Mouse (Mus musculus): Measurements from ENCODE around the gene Hoxa1. TPM values are rescaled to one million over a fixed set of nuclear protein-coding genes. Genes with fewer than 3 reads are reported as not detected.

Hoxa1 gene
- total RNA-seq, 4 experiments from 2014 or later, result not detected

- no peak for DNase-seq (ENCODE audit: low spot score in 2 of 2)
Observed at GRCm38 (mm10) chr6:52159164-52159761, 1.1 kb upstream of the Hoxa1 start.

GRCm38 (mm10) chr6:52157466-52158275, 446 bp downstream of the Hoxa1 start:
- DNase-seq (ENCODE audit: low spot score in 2 of 2), result no peak

GRCm38 (mm10) chr6:52156551-52157200, 1.4 kb downstream of the Hoxa1 start:
- DNase-seq (ENCODE audit: low spot score in 2 of 2), result no peak

- DNase-seq (ENCODE audit: low spot score in 2 of 2), result no peak
Observed at GRCm38 (mm10) chr6:52155471-52155870, 2.6 kb downstream of the Hoxa1 start.

- no peak for DNase-seq (ENCODE audit: low spot score in 2 of 2)
Observed at GRCm38 (mm10) chr6:52154044-52154443, 4.1 kb downstream of the Hoxa1 start.

- DNase-seq (ENCODE audit: low spot score in 2 of 2), result no peak
Observed at GRCm38 (mm10) chr6:52153270-52153669, 4.8 kb downstream of the Hoxa1 start.

- no peak for DNase-seq (ENCODE audit: low spot score in 2 of 2)
Observed at GRCm38 (mm10) chr6:52152226-52153193, 5.6 kb downstream of the Hoxa1 start.

GRCm38 (mm10) chr6:52151571-52151970, 6.5 kb downstream of the Hoxa1 start:
- DNase-seq (ENCODE audit: low spot score in 2 of 2), result no peak

GRCm38 (mm10) chr6:52150401-52150966, 7.6 kb downstream of the Hoxa1 start:
- no peak for DNase-seq (ENCODE audit: low spot score in 2 of 2)

GRCm38 (mm10) chr6:52139115-52139514, 19.0 kb downstream of the Hoxa1 start:
- DNase-seq (ENCODE audit: low spot score in 2 of 2), result no peak

GRCm38 (mm10) chr6:52138576-52138975, 19.5 kb downstream of the Hoxa1 start:
- DNase-seq (ENCODE audit: low spot score in 2 of 2), result no peak

GRCm38 (mm10) chr6:52137841-52138535, 20.1 kb downstream of the Hoxa1 start:
- DNase-seq (ENCODE audit: low spot score in 2 of 2), result no peak

GRCm38 (mm10) chr6:52123673-52124072, 34.4 kb downstream of the Hoxa1 start:
- DNase-seq (ENCODE audit: low spot score in 2 of 2), result no peak

GRCm38 (mm10) chr6:52121173-52121572, 36.9 kb downstream of the Hoxa1 start:
- no peak for DNase-seq (ENCODE audit: low spot score in 2 of 2)

- peak; percentile 5 to 13 for DNase-seq (ENCODE audit: low spot score in 2 of 2)
Observed at GRCm38 (mm10) chr6:52118903-52119635, 39.0 kb downstream of the Hoxa1 start.

- no peak for DNase-seq (ENCODE audit: low spot score in 2 of 2)
Observed at GRCm38 (mm10) chr6:52115899-52116298, 42.2 kb downstream of the Hoxa1 start.

- DNase-seq (ENCODE audit: low spot score in 2 of 2), result no peak
Observed at GRCm38 (mm10) chr6:52111846-52112245, 46.3 kb downstream of the Hoxa1 start.

- no peak for DNase-seq (ENCODE audit: low spot score in 2 of 2)
Observed at GRCm38 (mm10) chr6:52107400-52107799, 50.7 kb downstream of the Hoxa1 start.

GRCm38 (mm10) chr6:52106716-52107115, 51.4 kb downstream of the Hoxa1 start:
- no peak for DNase-seq (ENCODE audit: low spot score in 2 of 2)

- DNase-seq (ENCODE audit: low spot score in 2 of 2), result no peak
Observed at GRCm38 (mm10) chr6:52106178-52106577, 51.9 kb downstream of the Hoxa1 start.
